9 mouse cellular contexts compared by ENCODE assay signal in the genomic region with DNA sequence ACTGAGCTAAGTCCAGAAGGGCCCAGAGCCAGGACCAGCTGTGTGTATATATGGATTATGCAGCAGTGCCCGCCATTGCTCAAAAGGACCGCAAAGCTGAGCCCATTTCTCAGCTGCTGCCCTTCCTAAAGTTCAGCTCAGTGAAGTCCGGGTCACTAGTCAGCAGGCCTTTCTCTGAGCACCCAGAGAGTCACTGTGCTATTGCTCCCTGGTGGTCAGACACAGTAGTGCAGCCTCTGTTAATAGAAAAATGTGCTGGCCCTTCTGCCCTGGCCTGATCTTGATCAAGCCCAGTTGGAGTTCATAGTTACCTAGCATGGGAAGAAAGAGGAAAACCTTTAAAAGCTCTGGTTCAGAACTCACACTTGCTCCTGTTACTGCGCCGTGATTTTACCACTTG. TPM values are rescaled to one million over a fixed set of nuclear protein-coding genes. Genes with fewer than 3 reads are reported as not detected.
DNase-seq lines count a peak whose midpoint lies in the region; ATAC-seq and TF ChIP-seq lines count a peak whose summit lies in the region.
"Had no signal": no experiment of that assay in that cellular context is flagged by ENCODE, and none has a peak within 500 bp of the region (broad histone marks: within the 10 kb centered on the region; RNA-seq: fewer than 3 reads in every experiment).

No protein-coding gene starts in this region.

- no peaks in the 10 kb centered on the region for H3K27me3 ChIP-seq in liver, embryonic 14.5 days (ENCODE audit: control insufficient read depth, insufficient read depth, low read length)
- no peaks in the 10 kb centered on the region for H3K27me3 ChIP-seq in stomach, postnatal 0 days (ENCODE audit: control insufficient read depth, insufficient read depth, low read length)

- no peaks in the 10 kb centered on the region for H3K4me1 ChIP-seq in liver, embryonic 14.5 days (replicated peaks; ENCODE audit: control insufficient read depth in 2 of 2, insufficient read depth in 2 of 2, low read length in 1 of 2)
- no peaks in the 10 kb centered on the region for H3K4me1 ChIP-seq in stomach, postnatal 0 days (replicated peaks; ENCODE audit: control insufficient read depth, insufficient read depth)
- H3K4me1 ChIP-seq: heart, embryonic 15.5 days had no signal

- no peaks in the 10 kb centered on the region for H3K36me3 ChIP-seq in liver, embryonic 14.5 days (replicated peaks; ENCODE audit: control insufficient read depth, insufficient read depth, low read depth)
- no peaks in the 10 kb centered on the region for H3K36me3 ChIP-seq in stomach, postnatal 0 days (ENCODE audit: control insufficient read depth, insufficient read depth, low read length)
- H3K36me3 ChIP-seq: heart, embryonic 15.5 days had no signal

- TF ChIP-seq CTCF in left cerebral cortex, adult 2 months (IDR thresholded peaks at IDR 0.05) = peak; percentile 75
- TF ChIP-seq CTCF in liver, embryonic 14.5 days (IDR thresholded peaks at IDR 0.05; ENCODE audit: low read depth) = peak; percentile 77
- peak; percentile 79 for TF ChIP-seq CTCF in stomach, postnatal 0 days (IDR thresholded peaks at IDR 0.05; ENCODE audit: low read depth)

- 24% methylated on average over 5 of the region's 5 CpGs for WGBS in liver, embryonic 14.5 days (ENCODE audit: insufficient replicate concordance)
- WGBS in stomach, postnatal 0 days = 38% methylated on average over 5 of the region's 5 CpGs

- TF ChIP-seq EP300 in liver, embryonic 14.5 days (IDR thresholded peaks at IDR 0.05; ENCODE audit: low read depth) = no peak
- TF ChIP-seq EP300 in stomach, postnatal 0 days (optimal IDR thresholded peaks at IDR 0.05) = no peak

- intact Hi-C loops in left cerebral cortex, adult 2 months (cut with DNase I) = no loop called here

- no peak overlapping the region for H3K9ac ChIP-seq in liver, embryonic 14.5 days (replicated peaks)
- no peak overlapping the region for H3K9ac ChIP-seq in stomach, postnatal 0 days (ENCODE audit: low read length)
- H3K9ac ChIP-seq: heart, embryonic 15.5 days had no signal

- no peak for ATAC-seq in liver, embryonic 14.5 days (ENCODE audit: insufficient read depth)
- ATAC-seq in stomach, postnatal 0 days (ENCODE audit: low FRiP score, low TSS enrichment) = 0 out of 2 replicates have a peak, but pooled peaks have one; percentile 38

- H3K9me3 ChIP-seq in liver, embryonic 14.5 days (ENCODE audit: control insufficient read depth, low read length) = no peaks in the 10 kb centered on the region
- no peaks in the 10 kb centered on the region for H3K9me3 ChIP-seq in stomach, postnatal 0 days (ENCODE audit: control insufficient read depth, low read length)
- H3K9me3 ChIP-seq: heart, embryonic 15.5 days had no signal

- no peak overlapping the region for H3K4me2 ChIP-seq in liver, embryonic 14.5 days (ENCODE audit: low read depth)
- no peak overlapping the region for H3K4me2 ChIP-seq in stomach, postnatal 0 days (replicated peaks; ENCODE audit: low read depth)
- H3K4me2 ChIP-seq: heart, embryonic 15.5 days had no signal

- H3K4me3 ChIP-seq in left cerebral cortex, adult 2 months = no peak overlapping the region
- no peak overlapping the region for H3K4me3 ChIP-seq in liver, embryonic 14.5 days (ENCODE audit: insufficient read depth in 1 of 2, low read depth in 2 of 2, low read length in 2 of 2)
- H3K4me3 ChIP-seq in stomach, postnatal 0 days (ENCODE audit: low read depth, low read length) = no peak overlapping the region
- H3K4me3 ChIP-seq: heart, embryonic 15.5 days had no signal

- H3K27ac ChIP-seq in left cerebral cortex, adult 2 months = no peak overlapping the region
- H3K27ac ChIP-seq in liver, embryonic 14.5 days = no peak overlapping the region
- no peak overlapping the region for H3K27ac ChIP-seq in stomach, postnatal 0 days (replicated peaks)
- H3K27ac ChIP-seq: heart, embryonic 15.5 days had no signal

- DNase-seq in adrenal gland, postnatal 10 days = peak; percentile 75
- no peak for DNase-seq in adrenal gland, postnatal 4 days (ENCODE audit: low spot score in 2 of 2)
- no peak for DNase-seq in left cerebral cortex, adult 2 months (ENCODE audit: extremely low spot score in 1 of 2, low spot score in 2 of 2)
- DNase-seq in left cerebral cortex, adult 11 months (ENCODE audit: low spot score) = no peak
- peak; percentile 85 for DNase-seq in ZHBTc4 (ENCODE audit: low read depth, low spot score)
- DNase-seq in embryo, embryonic 10.5 days (ENCODE audit: low spot score) = peak; percentile 82
- peak in 1 of 3 experiments; percentile 13 for DNase-seq in liver, embryonic 14.5 days (ENCODE audit: low read depth in 3 of 3, low spot score in 3 of 3)
- peak; percentile 62 for DNase-seq in stomach, postnatal 0 days (ENCODE audit: low spot score)

RNA-seq across cellular contexts. Expression of gene Tmem266, which starts 55.7 kb away (rescaled TPM):
- total RNA-seq in adrenal gland, postnatal 10 days (2021) = 1 to 10 TPM; 1.4 to 1.5 TPM
- total RNA-seq in adrenal gland, postnatal 4 days (2021) = 1 to 10 TPM; 1.7 TPM
- 1 to 10 TPM; 7.6 to 8.1 TPM for total RNA-seq in left cerebral cortex, adult 2 months (2021)
- polyA plus RNA-seq in liver, embryonic 14.5 days (2012; rRNA removed) = not detected in 2 replicates
- not detected in 2 replicates for polyA plus RNA-seq in liver, embryonic 14.5 days (2014; fragmentation: Nextera tagmentation; extraction: Ambion mirVana)
- 0.51 and 0.62 TPM in 2 replicates for polyA plus RNA-seq in stomach, postnatal 0 days (2015; fragmentation: Nextera tagmentation; extraction: Ambion mirVana)

RNA-seq across cellular contexts. Expression of gene Nrg4, which starts 55.8 kb away (rescaled TPM):
- 10 to 100 TPM; 33.3 to 38.9 TPM for total RNA-seq in adrenal gland, postnatal 10 days (2021)
- total RNA-seq in adrenal gland, postnatal 4 days (2021) = 1 to 10 TPM; 4.0 to 5.4 TPM
- total RNA-seq in left cerebral cortex, adult 2 months (2021) = 1 to 10 TPM; 1.2 to 1.4 TPM
- polyA plus RNA-seq in liver, embryonic 14.5 days (2012; rRNA removed) = 0.34 and 0.39 TPM in 2 replicates
- 0.52 and 1.1 TPM in 2 replicates for polyA plus RNA-seq in liver, embryonic 14.5 days (2014; fragmentation: Nextera tagmentation; extraction: Ambion mirVana)
- polyA plus RNA-seq in stomach, postnatal 0 days (2015; fragmentation: Nextera tagmentation; extraction: Ambion mirVana) = 1.1 and 1.6 TPM in 2 replicates

Comparison
In these comparisons a context has a peak if more than half of its experiments do, and no peak if none do; other contexts are left out.
1. DNase-seq: peak in adrenal gland, postnatal 10 days (single experiment), ZHBTc4 (single experiment), embryo, embryonic 10.5 days (single experiment) and stomach, postnatal 0 days (single experiment); none in adrenal gland, postnatal 4 days (0 of 2), left cerebral cortex, adult 2 months (0 of 2) and left cerebral cortex, adult 11 months (single experiment).
2. RNA of gene Nrg4, which starts 55.8 kb away (total RNA-seq): 33.3 to 38.9 TPM in adrenal gland, postnatal 10 days; 4.0 to 5.4 TPM in adrenal gland, postnatal 4 days and 1.2 to 1.4 TPM in left cerebral cortex, adult 2 months; every median in the first group is over 4 times any median in the second.
3. Peak in every context shown above with its lines, with median percentiles within 50 percentile points of each other: CTCF ChIP-seq.